Mouse (Mus musculus) heart, adult 2 months (tissue): ENCODE measurements around the gene Mustn1.

ENCODE experiments used
- CTCF ChIP-seq: fragments of 200-600 bp; IDR thresholded peaks from 2 replicates; pipeline ENCODE4 v1.8.1; 2022; ENCODE audit warnings: antibody characterized with exemption, mild to moderate bottlenecking, moderate library complexity
- POLR2A ChIP-seq: fragments of 200-500 bp; IDR thresholded peaks from 2 replicates; pipeline ENCODE4 v1.6.1; 2011; ENCODE audit warnings: mild to moderate bottlenecking, low read depth, low read length, control low read depth; ENCODE audit not compliant: insufficient read depth

- no peak for TF ChIP-seq CTCF
- no peak for TF ChIP-seq POLR2A
These were observed 26.7 kb upstream of the Mustn1 start for GRCm38 (mm10) chr14:30852325-30852724.
